Mouse (Mus musculus): ENCODE data around the gene Dst.
"Not testable (repeated sequence)": the region's sequence is repeated elsewhere in the genome, so short reads cannot be mapped to it uniquely, and the experiment has no call there.

The Dst gene

GRCm38 (mm10) chr1:34289472-34289748, 381.4 kb downstream of the Dst start:
- DNase-seq (ENCODE audit: low spot score in 2 of 2): no peak

GRCm38 (mm10) chr1:34290321-34290720, 382.3 kb downstream of the Dst start:
- DNase-seq (ENCODE audit: low spot score in 2 of 2): no peak

- DNase-seq (ENCODE audit: low spot score in 2 of 2): no peak
These were observed 385.2 kb downstream of the Dst start for GRCm38 (mm10) chr1:34293198-34293597.

DNA sequence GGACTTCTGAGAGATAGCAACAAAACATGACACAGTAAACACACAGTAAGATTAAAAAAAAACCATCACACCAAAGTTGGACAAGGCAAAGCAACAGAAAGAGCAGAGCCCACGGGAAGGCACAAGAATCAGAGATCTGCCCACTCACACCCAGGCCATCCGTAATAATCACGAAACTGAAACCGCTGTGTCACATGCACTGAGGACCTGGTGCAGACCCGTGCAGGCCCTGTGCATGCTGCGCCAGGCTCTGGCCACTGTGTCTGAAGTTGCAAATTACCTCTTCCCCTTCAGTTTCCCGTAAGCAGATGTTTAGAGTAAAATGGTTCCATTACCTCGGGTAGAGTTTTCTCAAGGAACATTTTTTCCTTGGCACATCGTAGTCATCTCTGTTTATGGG, 389.6 kb downstream of the Dst start:
- no peak for DNase-seq (ENCODE audit: low spot score in 2 of 2)

DNA sequence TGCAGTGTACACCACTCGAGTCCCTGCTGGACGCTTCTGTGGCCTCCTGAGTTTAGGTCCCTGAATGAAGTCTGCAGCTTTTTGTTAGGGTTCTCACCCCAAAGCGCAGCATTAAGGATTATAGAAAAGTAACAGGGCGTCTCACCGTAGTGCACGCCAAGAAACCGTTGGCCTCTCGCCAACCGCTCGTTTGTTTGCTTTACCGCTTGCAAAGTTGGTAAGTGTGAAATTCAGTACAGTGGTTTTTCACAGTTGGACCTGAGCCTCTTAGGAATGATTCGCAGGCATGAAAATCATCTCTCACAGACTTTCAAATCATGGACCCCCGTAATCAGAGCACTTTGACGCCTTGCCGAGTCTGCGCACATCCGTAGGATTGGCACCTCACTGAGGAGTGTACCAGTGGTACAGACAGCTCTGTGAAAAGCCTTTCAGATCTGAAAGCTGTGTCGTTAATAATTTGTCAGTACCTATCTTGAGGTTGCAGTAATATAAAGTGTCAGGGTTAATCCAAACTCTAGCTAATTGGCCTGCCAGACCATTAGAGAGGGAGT, 390.7 kb downstream of the Dst start:
- DNase-seq (ENCODE audit: low spot score in 2 of 2): peak; percentile 28 to 32

DNA sequence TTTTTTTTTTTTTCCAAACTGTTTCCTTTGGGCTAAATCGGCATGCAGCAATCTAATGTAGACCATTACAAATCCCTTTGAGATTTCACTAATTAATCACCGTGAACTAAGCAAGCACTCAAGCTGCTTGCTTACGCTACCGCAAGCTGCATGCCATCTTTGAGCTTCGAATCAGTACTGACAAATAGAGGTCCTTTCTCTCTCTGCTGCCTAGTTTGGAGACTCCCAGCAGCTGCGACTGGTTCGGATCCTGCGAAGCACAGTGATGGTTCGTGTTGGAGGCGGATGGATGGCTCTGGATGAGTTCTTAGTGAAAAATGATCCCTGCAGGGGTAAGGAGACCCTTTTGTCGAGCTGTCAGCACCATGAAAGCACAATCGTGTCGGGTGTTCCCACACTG, 391.5 kb downstream of the Dst start:
- no peak for DNase-seq (ENCODE audit: low spot score in 2 of 2)

DNA sequence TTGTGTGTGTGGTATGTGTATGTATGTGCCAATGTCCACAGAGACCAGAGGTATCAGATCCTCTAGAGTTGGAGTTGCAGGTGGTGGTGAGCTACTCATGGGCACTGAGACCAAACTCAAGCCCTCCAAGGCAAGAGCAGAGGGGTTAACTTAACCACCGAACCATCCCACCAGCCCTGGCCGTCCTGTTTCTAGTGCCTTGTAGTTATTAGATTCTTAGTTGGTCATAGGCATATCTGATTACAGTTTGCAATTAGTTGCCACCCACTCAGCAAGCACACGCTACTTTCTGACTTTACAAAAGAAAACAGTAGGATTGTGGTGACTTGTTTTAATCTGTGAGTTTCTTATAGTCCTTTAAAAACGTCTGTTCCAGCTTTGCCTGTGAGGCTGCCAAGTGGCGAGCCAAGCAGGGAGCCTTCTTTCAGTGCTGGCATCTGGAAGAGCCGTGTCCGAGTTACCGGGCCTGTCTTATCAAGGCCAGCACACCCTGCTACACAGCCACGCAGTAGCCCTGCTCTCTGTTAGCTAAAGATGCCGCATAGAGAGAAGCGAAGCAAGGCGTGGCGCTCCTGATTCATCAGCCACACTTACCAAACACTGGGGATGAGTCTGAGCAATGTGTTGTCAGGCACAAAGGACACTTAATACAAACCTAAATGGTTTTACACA, 392.4 kb downstream of the Dst start:
- DNase-seq (ENCODE audit: low spot score in 2 of 2): no peak

DNA sequence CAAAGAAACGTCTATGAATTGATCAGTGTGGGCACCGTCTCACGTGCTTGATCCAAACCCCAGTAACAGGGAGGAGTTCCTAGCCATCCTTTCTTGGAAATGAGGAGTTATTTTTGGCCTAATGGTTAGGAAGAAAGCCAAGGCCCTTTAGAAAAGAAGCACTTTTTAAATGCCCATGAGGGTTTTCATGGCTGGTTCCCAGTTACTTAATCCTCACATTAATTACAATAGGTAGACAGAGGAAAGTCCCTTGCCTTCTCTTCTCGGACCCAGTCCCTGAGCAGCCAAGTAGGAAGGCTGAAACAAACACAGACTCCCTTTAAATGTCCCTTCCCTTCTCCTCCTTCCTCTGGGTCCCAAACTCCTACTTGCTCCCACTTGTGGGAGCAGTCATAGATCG, 396.2 kb downstream of the Dst start:
- no peak for DNase-seq (ENCODE audit: low spot score in 2 of 2)

DNA sequence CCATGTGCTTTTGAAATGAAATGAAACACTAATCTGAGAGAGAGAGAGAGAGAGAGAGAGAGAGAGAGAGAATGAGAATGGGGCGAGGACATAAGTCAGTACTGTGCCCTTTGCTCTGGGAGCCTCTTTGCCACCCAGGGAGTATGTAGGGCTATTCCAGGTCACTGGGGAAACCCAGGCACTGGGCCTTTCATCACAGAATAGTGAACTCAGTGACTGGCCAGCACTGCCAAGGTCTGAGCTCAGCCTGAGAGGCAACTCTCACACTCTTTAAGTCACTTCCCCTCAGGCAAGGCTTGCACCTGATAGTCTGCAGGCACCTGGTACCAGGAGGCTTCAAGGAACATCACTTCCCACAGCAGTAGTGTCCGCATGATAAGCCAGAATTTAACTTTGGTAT, 398.7 kb downstream of the Dst start:
- no peak for DNase-seq (ENCODE audit: low spot score in 2 of 2)

DNA sequence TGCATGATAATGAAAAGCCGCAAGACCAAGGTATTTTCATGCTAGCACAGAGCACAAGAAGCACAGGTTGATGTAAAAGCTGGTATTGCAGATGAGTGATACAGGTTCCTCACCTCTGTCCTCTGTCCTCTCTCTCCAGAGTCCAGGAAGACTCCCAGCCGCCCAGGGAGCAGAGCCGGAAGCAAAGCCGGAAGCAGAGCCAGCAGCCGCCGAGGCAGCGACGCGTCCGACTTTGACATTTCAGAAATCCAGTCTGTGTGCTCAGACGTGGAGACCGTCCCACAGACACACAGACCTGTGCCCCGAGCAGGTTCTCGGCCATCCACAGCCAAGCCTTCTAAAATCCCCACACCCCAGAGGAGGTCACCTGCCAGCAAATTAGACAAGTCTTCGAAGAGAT, 399.2 kb downstream of the Dst start:
- DNase-seq (ENCODE audit: low spot score in 2 of 2): no peak

DNA sequence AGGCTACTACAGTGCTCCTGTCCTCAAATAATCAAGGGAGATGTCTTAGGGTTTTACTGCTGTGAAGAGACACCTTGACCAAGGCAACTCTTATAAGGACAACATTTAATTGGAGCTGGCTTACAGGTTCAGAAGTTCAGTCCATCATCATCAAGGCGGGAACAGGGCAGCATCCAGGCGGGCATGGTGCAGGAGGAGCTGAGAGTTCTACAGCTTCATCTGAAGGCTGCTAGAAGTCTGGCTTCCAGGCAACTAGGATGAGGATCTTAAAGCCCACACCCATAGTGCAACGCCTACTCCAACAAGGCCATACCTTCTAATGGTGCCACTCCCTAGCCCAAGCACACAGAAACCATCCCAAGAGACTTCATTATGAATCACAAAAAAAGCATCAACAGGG, 400.8 kb downstream of the Dst start:
- not testable (repeated sequence) for DNase-seq (ENCODE audit: low spot score in 2 of 2)

DNA sequence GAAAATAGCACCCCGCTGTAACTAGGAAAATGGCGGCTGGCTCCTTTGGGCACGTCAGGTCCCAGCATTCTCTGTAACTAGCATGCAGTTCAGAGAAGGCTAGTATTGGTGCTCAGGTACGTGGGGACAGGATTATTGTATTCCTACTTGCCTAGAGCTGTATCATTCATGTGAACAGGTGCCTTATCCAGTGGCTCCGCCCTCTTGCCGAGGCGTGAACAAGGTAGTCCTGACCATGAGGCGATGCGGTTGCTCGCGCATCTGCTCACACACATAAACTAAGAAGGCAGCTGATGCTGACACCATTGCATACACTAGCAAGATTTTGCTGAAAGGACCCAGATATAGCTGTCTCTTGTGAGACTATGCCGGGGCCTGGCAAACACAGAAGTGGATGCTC, 401.4 kb downstream of the Dst start:
- DNase-seq (ENCODE audit: low spot score in 2 of 2): no peak

- DNase-seq (ENCODE audit: low spot score in 2 of 2): no peak
These were observed 402.7 kb downstream of the Dst start for GRCm38 (mm10) chr1:34310532-34311250.

DNA sequence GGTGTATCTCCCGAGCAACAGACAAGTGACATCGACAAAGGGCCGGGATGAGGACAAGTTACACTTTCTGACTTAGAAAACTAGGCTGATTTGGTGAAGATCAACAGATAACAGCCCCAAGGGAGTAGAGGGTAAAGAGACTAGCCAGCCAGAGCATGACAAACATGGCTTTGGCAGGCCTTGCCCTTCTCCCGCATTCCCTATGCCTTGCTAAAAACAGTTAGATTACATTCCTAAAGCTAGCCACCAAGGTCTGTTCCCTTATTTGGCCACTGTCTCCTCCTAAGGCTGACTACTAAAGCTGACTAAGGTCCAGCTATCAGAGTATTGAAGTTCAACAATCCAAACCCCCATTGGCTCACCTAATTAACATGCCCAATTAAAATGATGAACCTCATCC, 404.8 kb downstream of the Dst start:
- DNase-seq (ENCODE audit: low spot score in 2 of 2): no peak

DNA sequence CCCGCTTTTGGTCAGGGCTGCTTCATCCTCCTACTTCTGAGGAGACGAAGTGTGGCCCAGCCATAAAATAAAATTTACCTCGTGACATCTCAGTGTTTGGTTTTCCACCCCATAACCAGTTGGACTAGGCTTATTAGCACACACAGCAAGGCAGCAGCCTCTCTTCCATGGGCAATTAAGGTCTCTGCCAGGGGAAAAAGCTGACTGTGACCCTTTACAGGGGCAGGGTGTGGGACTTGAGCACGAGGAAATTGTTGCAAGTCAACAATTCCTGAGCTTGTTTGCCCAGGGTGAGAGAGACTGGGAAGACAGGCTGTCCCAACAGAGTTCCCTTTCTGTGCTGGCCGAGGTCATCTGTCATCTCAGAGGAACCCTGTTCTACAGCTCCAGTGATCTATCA, 407.4 kb downstream of the Dst start:
- DNase-seq (ENCODE audit: low spot score in 2 of 2): no peak

DNA sequence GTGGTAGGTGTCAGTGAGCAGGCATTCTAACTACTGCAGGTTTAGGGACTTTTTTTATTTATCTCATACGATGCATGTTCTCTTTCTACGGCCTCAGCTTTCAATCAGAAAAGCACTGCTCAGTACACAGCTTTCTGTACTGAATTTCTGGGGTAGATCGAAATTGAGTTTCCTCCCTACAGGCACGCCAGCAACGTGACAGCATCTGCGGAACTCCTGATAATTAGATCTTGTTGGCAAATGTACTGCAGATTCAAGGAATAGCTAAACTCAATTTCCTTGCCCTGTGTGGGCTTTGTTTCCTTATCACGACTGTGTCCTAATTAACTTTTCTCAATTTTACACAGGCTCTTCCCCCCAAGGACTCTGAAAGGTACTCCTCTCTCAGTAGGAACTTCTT, 416.2 kb downstream of the Dst start:
- no peak for DNase-seq (ENCODE audit: low spot score in 2 of 2)

DNA sequence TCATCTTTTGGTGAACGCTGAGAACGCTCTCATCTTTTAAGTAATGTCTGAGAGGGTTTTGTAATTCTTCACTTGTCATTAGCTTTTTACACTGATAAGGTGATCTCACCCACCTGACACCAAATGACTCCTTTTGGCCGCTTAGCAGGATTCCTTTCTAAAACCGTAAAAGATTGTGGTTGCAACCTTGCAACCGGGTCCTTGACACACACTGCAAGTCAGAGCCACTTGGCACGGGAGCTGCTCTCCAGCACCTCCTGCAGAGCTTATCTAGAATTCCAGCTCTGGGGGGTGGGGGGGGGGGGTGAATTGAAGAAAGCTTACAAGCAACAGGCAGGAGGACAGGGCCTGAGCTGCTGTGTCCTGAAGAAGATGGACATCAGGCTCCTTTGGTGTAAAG, 420.6 kb downstream of the Dst start:
- DNase-seq (ENCODE audit: low spot score in 2 of 2): no peak

DNA sequence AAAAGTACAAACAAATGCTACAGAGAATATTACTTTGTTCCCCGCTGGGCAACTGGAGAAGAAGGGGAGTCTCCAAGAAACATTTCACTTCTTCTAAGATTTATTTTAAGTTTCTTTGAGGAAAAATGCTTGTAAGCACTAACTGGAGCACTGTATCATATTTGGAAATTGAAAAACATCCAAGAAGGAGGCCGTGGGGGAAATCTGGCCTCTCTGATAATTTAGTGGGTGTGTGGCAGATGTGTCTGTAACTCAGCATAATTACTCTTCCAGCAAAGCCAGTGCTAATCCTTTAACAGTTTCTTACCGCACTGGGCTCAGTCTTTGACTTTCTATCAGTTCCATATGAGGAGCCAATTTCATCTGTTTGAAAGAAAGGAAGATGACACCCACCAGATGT, 423.7 kb downstream of the Dst start:
- no peak for DNase-seq (ENCODE audit: low spot score in 2 of 2)
